Mouse (Mus musculus): Measurements from ENCODE around the gene Tdrd5. TPM values are rescaled to one million over a fixed set of nuclear protein-coding genes. Genes with fewer than 3 reads are reported as not detected.
"Not testable (repeated sequence)": the region's sequence is repeated elsewhere in the genome, so short reads cannot be mapped to it uniquely, and the experiment has no call there.

The Tdrd5 gene
- total and polyA plus RNA-seq, 2 experiments = not detected

GRCm38 (mm10) chr1:156271654-156272053 lies 31.8 kb downstream of the Tdrd5 start:
- no peak overlapping the region for H3K4me3 ChIP-seq (ENCODE audit: insufficient read depth, low read depth, low read length)
- no peak overlapping the region for H3K27ac ChIP-seq (replicated peaks; ENCODE audit: insufficient read depth, low read depth, low read length)
- no peaks in the 10 kb centered on the region for H3K4me1 ChIP-seq (ENCODE audit: control insufficient read depth, insufficient read depth, low read length)
- 0 out of 2 replicates have a peak, but pooled peaks cover 2% of the 10 kb centered on the region for H3K27me3 ChIP-seq (ENCODE audit: control insufficient read depth, insufficient read depth, low read length)
- TF ChIP-seq CTCF (IDR thresholded peaks at IDR 0.05; ENCODE audit: low read depth, low read length) (no peak), POLR2A (IDR thresholded peaks at IDR 0.05; ENCODE audit: extremely low read depth, insufficient read depth, low read length) (no peak)
- no peaks in the 10 kb centered on the region for H3K36me3 ChIP-seq (ENCODE audit: control insufficient read depth, insufficient read depth, low read length)
- no peaks in the 10 kb centered on the region for H3K79me2 ChIP-seq (ENCODE audit: control insufficient read depth, insufficient read depth, low read length)
- no peak for DNase-seq (ENCODE audit: extremely low read depth, low read depth, low spot score)
- H3K9ac ChIP-seq (ENCODE audit: low read depth, low read length) = no peak overlapping the region
- WGBS = 59% methylated on average over 5 of the region's 5 CpGs

GRCm38 (mm10) chr1:156270471-156270870 lies 33.0 kb downstream of the Tdrd5 start:
- no peak overlapping the region for H3K4me3 ChIP-seq (ENCODE audit: insufficient read depth, low read depth, low read length)
- H3K4me1 ChIP-seq (ENCODE audit: control insufficient read depth, insufficient read depth, low read length) = no peaks in the 10 kb centered on the region
- H3K27ac ChIP-seq (replicated peaks; ENCODE audit: insufficient read depth, low read depth, low read length) = no peak overlapping the region
- H3K36me3 ChIP-seq (ENCODE audit: control insufficient read depth, insufficient read depth, low read length) = no peaks in the 10 kb centered on the region
- no peaks in the 10 kb centered on the region for H3K79me2 ChIP-seq (ENCODE audit: control insufficient read depth, insufficient read depth, low read length)
- 0 out of 2 replicates have a peak, but pooled peaks cover 2% of the 10 kb centered on the region for H3K27me3 ChIP-seq (ENCODE audit: control insufficient read depth, insufficient read depth, low read length)
- TF ChIP-seq CTCF (IDR thresholded peaks at IDR 0.05; ENCODE audit: low read depth, low read length) (no peak), POLR2A (IDR thresholded peaks at IDR 0.05; ENCODE audit: extremely low read depth, insufficient read depth, low read length) (no peak)
- 82% methylated on average over 9 of the region's 9 CpGs for WGBS
- DNase-seq (ENCODE audit: extremely low read depth, low read depth, low spot score) = no peak
- no peak overlapping the region for H3K9ac ChIP-seq (ENCODE audit: low read depth, low read length)

- not testable (repeated sequence) for DNase-seq (ENCODE audit: extremely low read depth, low read depth, low spot score); H3K27me3 ChIP-seq (ENCODE audit: control insufficient read depth, insufficient read depth, low read length); H3K9ac ChIP-seq (ENCODE audit: low read depth, low read length); H3K4me3 ChIP-seq (ENCODE audit: insufficient read depth, low read depth, low read length); H3K36me3 ChIP-seq (ENCODE audit: control insufficient read depth, insufficient read depth, low read length); H3K79me2 ChIP-seq (ENCODE audit: control insufficient read depth, insufficient read depth, low read length); H3K27ac ChIP-seq (replicated peaks; ENCODE audit: insufficient read depth, low read depth, low read length); H3K4me1 ChIP-seq (ENCODE audit: control insufficient read depth, insufficient read depth, low read length)
- 66% methylated on average over 3 of the region's 3 CpGs for WGBS
These were observed 34.9 kb downstream of the Tdrd5 start for GRCm38 (mm10) chr1:156268546-156268945.

GRCm38 (mm10) chr1:156263946-156264345 lies 39.5 kb downstream of the Tdrd5 start:
- WGBS = 84% methylated on average over 8 of the region's 8 CpGs
- H3K4me1 ChIP-seq (ENCODE audit: control insufficient read depth, insufficient read depth, low read length) = no peaks in the 10 kb centered on the region

GRCm38 (mm10) chr1:156263352-156263751 lies 40.1 kb downstream of the Tdrd5 start:
- no peaks in the 10 kb centered on the region for H3K4me1 ChIP-seq (ENCODE audit: control insufficient read depth, insufficient read depth, low read length)
- H3K4me3 ChIP-seq (ENCODE audit: insufficient read depth, low read depth, low read length) = no peak overlapping the region
- 55% methylated on average over 2 of the region's 2 CpGs for WGBS
- no peaks in the 10 kb centered on the region; the same call in 1 of the 2 replicates for H3K27me3 ChIP-seq (ENCODE audit: control insufficient read depth, insufficient read depth, low read length)
- DNase-seq (ENCODE audit: extremely low read depth, low read depth, low spot score) = peak; percentile 28
- H3K9ac ChIP-seq (ENCODE audit: low read depth, low read length) = no peak overlapping the region
- H3K79me2 ChIP-seq (ENCODE audit: control insufficient read depth, insufficient read depth, low read length) = no peaks in the 10 kb centered on the region
- H3K36me3 ChIP-seq (ENCODE audit: control insufficient read depth, insufficient read depth, low read length) = no peaks in the 10 kb centered on the region
- TF ChIP-seq POLR2A (IDR thresholded peaks at IDR 0.05; ENCODE audit: extremely low read depth, insufficient read depth, low read length) (no peak), CTCF (IDR thresholded peaks at IDR 0.05; ENCODE audit: low read depth, low read length) (peak; percentile 87)
- no peak overlapping the region for H3K27ac ChIP-seq (replicated peaks; ENCODE audit: insufficient read depth, low read depth, low read length)

More at GRCm38 (mm10) chr1:156263946-156264345, 39.5 kb downstream of the Tdrd5 start:
- TF ChIP-seq CTCF (IDR thresholded peaks at IDR 0.05; ENCODE audit: low read depth, low read length) = no peak
- no peak for TF ChIP-seq POLR2A (IDR thresholded peaks at IDR 0.05; ENCODE audit: extremely low read depth, insufficient read depth, low read length)
- Histone ChIP-seq H3K79me2 (ENCODE audit: control insufficient read depth, insufficient read depth, low read length) (no peaks in the 10 kb centered on the region), H3K36me3 (ENCODE audit: control insufficient read depth, insufficient read depth, low read length) (no peaks in the 10 kb centered on the region), H3K4me3 (ENCODE audit: insufficient read depth, low read depth, low read length) (no peak overlapping the region), H3K9ac (ENCODE audit: low read depth, low read length) (no peak overlapping the region), H3K27me3 (ENCODE audit: control insufficient read depth, insufficient read depth, low read length) (no peaks in the 10 kb centered on the region; the same call in 1 of the 2 replicates), H3K27ac (replicated peaks; ENCODE audit: insufficient read depth, low read depth, low read length) (no peak overlapping the region)
- no peak for DNase-seq (ENCODE audit: extremely low read depth, low read depth, low spot score)

- Histone ChIP-seq H3K79me2 (ENCODE audit: control insufficient read depth, insufficient read depth, low read length) (no peaks in the 10 kb centered on the region), H3K36me3 (ENCODE audit: control insufficient read depth, insufficient read depth, low read length) (no peaks in the 10 kb centered on the region), H3K27ac (replicated peaks; ENCODE audit: insufficient read depth, low read depth, low read length) (no peak overlapping the region), H3K27me3 (ENCODE audit: control insufficient read depth, insufficient read depth, low read length) (no peaks in the 10 kb centered on the region), H3K4me1 (ENCODE audit: control insufficient read depth, insufficient read depth, low read length) (no peaks in the 10 kb centered on the region), H3K4me3 (ENCODE audit: insufficient read depth, low read depth, low read length) (no peak overlapping the region), H3K9ac (ENCODE audit: low read depth, low read length) (no peak overlapping the region)
- WGBS = 89% methylated on average over 4 of the region's 4 CpGs
- DNase-seq (ENCODE audit: extremely low read depth, low read depth, low spot score) = no peak
- TF ChIP-seq POLR2A (IDR thresholded peaks at IDR 0.05; ENCODE audit: extremely low read depth, insufficient read depth, low read length) (no peak), CTCF (IDR thresholded peaks at IDR 0.05; ENCODE audit: low read depth, low read length) (no peak)
These were observed 48.6 kb downstream of the Tdrd5 start for GRCm38 (mm10) chr1:156254866-156255265.

GRCm38 (mm10) chr1:156251096-156251495 lies 52.4 kb downstream of the Tdrd5 start:
- H3K79me2 ChIP-seq (ENCODE audit: control insufficient read depth, insufficient read depth, low read length); H3K4me3 ChIP-seq (ENCODE audit: insufficient read depth, low read depth, low read length); H3K36me3 ChIP-seq (ENCODE audit: control insufficient read depth, insufficient read depth, low read length); H3K4me1 ChIP-seq (ENCODE audit: control insufficient read depth, insufficient read depth, low read length); H3K9ac ChIP-seq (ENCODE audit: low read depth, low read length); H3K27me3 ChIP-seq (ENCODE audit: control insufficient read depth, insufficient read depth, low read length); DNase-seq (ENCODE audit: extremely low read depth, low read depth, low spot score); H3K27ac ChIP-seq (replicated peaks; ENCODE audit: insufficient read depth, low read depth, low read length): not testable (repeated sequence)
- WGBS = 48% methylated on average over 4 of the region's 4 CpGs

All from liver, adult 2 months (tissue).